Mouse (Mus musculus): ENCODE results near the gene Rnls.

Gene Rnls

GRCm38 (mm10) chr19:33259164-33259563 is 132.9 kb downstream of the Rnls start:
- DNase-seq = no peak

GRCm38 (mm10) chr19:33253893-33254292 is 138.2 kb downstream of the Rnls start:
- DNase-seq = no peak

- DNase-seq = no peak
Measured at GRCm38 (mm10) chr19:33252226-33252625, 139.9 kb downstream of the Rnls start.

- no peak for DNase-seq
Measured at GRCm38 (mm10) chr19:33244196-33244595, 147.9 kb downstream of the Rnls start.

- no peak for DNase-seq
Measured at GRCm38 (mm10) chr19:33240386-33240785, 151.7 kb downstream of the Rnls start.

GRCm38 (mm10) chr19:33232902-33233301 is 159.2 kb downstream of the Rnls start:
- DNase-seq = no peak

- no peak for DNase-seq
Measured at GRCm38 (mm10) chr19:33231303-33231702, 160.8 kb downstream of the Rnls start.

- DNase-seq = peak; percentile 62
Measured at GRCm38 (mm10) chr19:33227004-33227403, 165.1 kb downstream of the Rnls start.

- no peak for DNase-seq
Measured at GRCm38 (mm10) chr19:33225858-33226705, 166.0 kb downstream of the Rnls start.

GRCm38 (mm10) chr19:33225002-33225376 is 167.1 kb downstream of the Rnls start:
- no peak for DNase-seq

GRCm38 (mm10) chr19:33224181-33225001 is 167.7 kb downstream of the Rnls start:
- DNase-seq = peak; percentile 74

- no peak for DNase-seq
Measured at GRCm38 (mm10) chr19:33223766-33224165, 168.3 kb downstream of the Rnls start.

- no peak for DNase-seq
Measured at GRCm38 (mm10) chr19:33223276-33223675, 168.8 kb downstream of the Rnls start.

GRCm38 (mm10) chr19:33222595-33223223 is 169.4 kb downstream of the Rnls start:
- DNase-seq = no peak

- no peak for DNase-seq
Measured at GRCm38 (mm10) chr19:33217791-33218300, 174.2 kb downstream of the Rnls start.

- DNase-seq = no peak
Measured at GRCm38 (mm10) chr19:33209709-33210108, 182.4 kb downstream of the Rnls start.

GRCm38 (mm10) chr19:33207991-33208390 is 184.1 kb downstream of the Rnls start:
- DNase-seq = no peak

- DNase-seq = no peak
Measured at GRCm38 (mm10) chr19:33205389-33205788, 186.7 kb downstream of the Rnls start.

- no peak for DNase-seq
Measured at GRCm38 (mm10) chr19:33202422-33202821, 189.7 kb downstream of the Rnls start.

- DNase-seq = no peak
Measured at GRCm38 (mm10) chr19:33201181-33201580, 190.9 kb downstream of the Rnls start.

- DNase-seq = no peak
Measured at GRCm38 (mm10) chr19:33192064-33192463, 200.0 kb downstream of the Rnls start.

- DNase-seq = no peak
Measured at GRCm38 (mm10) chr19:33188766-33189165, 203.3 kb downstream of the Rnls start.

GRCm38 (mm10) chr19:33179595-33179994 is 212.5 kb downstream of the Rnls start:
- DNase-seq = no peak
